Mouse (Mus musculus) liver, adult (tissue): Measurements from ENCODE around the gene Tspan18.

Experiments used
- GATA4 ChIP-seq: IDR thresholded peaks from 2 replicates; pipeline ENCODE4 v1.6.1; 2014; ENCODE audit warnings: mild to moderate bottlenecking, low read length; ENCODE audit not compliant: insufficient replicate concordance

The Tspan18 gene

GRCm38 (mm10) chr2:93178313-93178677, 156.0 kb downstream of the Tspan18 start:
- no peak for TF ChIP-seq GATA4

GRCm38 (mm10) chr2:93177668-93178312, 156.5 kb downstream of the Tspan18 start:
- no peak for TF ChIP-seq GATA4

GRCm38 (mm10) chr2:93176871-93177667, 157.2 kb downstream of the Tspan18 start:
- TF ChIP-seq GATA4, result no peak

GRCm38 (mm10) chr2:93176193-93176798, 158.0 kb downstream of the Tspan18 start:
- TF ChIP-seq GATA4, result no peak

DNA sequence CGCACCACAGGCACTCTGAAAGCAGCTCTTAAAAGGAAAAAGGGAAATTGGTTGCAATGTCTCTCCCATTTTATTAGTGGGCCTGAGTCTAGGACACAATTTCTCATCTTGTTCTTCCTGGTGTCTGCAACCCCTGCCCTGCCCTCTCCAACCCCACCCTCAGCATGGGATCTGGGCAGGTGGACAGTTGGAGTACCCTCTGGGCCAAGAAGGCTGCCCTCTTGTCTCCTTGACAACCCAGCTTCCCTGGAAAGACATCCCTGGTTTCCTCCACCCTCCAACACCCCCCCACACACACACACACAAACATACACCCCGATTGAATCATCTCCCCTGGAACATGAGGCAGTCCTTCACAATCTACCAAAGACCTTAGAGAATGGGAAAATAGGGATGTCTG, 158.6 kb downstream of the Tspan18 start:
- no peak for TF ChIP-seq GATA4

GRCm38 (mm10) chr2:93175278-93175677, 159.0 kb downstream of the Tspan18 start:
- TF ChIP-seq GATA4, result no peak

GRCm38 (mm10) chr2:93174159-93174558, 160.1 kb downstream of the Tspan18 start:
- no peak for TF ChIP-seq GATA4

DNA sequence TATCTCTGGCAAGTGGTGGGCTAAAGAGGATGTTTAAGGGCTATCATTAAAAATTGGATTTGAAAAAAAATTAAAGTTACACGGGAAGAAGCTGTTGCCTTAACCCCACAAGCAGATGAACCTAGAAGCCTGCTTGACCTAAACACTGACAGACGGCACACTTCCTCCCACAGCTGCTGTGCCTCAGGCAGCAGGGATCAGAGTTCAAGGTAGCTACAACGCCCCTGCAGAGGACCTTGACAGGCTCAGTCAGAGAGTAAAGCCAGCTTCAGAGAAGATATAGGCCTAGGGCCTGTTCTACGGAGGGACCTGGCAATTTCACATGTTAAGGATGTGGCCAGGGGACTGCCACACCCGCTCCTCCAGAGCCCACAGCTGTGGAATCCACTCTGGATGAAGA, 161.8 kb downstream of the Tspan18 start:
- TF ChIP-seq GATA4, result no peak

DNA sequence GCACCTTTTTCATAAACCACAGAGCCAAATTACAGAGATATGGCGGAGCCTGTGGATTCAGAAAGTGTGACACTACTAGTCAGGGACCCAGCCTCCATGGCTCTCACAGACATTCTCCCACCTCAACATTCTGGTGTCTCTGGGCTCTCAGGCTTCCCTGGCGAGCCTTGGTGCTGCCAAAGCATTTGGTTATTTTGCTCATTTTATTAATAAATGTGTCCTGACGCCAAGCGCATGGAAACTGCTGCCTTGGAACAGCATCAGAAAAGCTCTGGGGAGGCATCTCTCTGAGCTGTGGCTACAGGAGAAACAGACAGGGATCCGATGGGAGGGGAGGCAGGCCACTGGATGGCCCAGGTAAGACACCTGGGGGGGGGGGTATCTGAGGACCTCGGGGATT, 162.4 kb downstream of the Tspan18 start:
- no peak for TF ChIP-seq GATA4

DNA sequence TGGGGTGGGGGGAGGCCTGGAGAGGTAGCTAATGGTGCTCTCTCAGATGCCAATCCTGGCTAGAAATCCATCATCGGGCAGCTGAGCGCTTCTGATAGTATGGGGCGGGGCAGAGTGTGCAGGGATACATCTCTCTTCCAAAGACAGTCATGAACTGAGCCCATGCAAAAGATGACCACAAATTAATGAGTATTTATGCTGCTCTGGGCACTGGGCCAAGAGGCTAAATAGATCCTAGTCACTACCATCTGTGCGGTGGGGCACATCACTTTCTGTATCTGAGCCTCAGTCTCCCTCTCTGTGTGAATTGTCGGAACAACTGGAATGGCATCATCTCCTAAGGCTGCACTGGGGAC, 163.5 kb downstream of the Tspan18 start:
- TF ChIP-seq GATA4, result no peak

GRCm38 (mm10) chr2:93170156-93170844, 164.0 kb downstream of the Tspan18 start:
- TF ChIP-seq GATA4, result no peak

GRCm38 (mm10) chr2:93166734-93167406, 167.4 kb downstream of the Tspan18 start:
- TF ChIP-seq GATA4, result no peak

DNA sequence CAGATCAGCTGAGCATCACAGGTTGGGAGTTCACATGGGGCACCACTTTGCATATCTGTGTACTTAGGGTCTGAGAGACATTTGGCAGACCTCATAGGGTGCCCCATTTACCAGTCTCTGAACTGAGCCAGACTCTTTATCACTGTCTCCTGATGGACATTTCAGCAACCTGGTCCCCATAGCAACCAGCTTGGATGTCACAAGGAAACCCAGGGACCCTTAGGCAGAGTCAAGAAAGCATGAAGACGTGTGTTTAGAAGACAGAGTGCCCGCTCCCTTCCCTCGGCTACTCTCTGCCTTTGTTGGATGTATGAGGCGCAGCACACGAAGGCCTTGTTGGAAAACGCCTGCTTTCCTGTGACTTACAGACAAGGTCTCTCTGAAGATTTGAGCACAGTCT, 168.0 kb downstream of the Tspan18 start:
- TF ChIP-seq GATA4, result no peak

- no peak for TF ChIP-seq GATA4
These were observed 170.5 kb downstream of the Tspan18 start for GRCm38 (mm10) chr2:93163750-93164335.

DNA sequence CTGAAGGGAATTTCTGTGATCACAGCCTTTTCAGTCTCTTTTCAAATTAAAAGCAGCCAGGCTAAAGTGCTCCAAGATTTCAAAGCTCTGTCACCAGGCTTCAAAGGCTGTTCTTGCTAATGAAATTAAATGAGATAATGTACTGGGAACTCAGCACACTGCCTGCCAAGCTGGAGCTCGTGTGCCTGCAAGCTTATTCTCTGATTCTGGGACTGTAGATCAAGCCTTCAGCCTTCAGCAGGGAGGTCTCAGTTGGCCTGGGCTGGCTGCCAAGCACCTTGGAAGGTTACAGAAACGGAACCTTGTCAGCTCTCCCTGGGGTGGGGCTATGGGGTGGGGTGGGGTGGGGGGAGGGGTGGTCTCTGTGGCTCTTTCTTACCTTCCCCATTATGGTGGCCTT, 171.0 kb downstream of the Tspan18 start:
- no peak for TF ChIP-seq GATA4
